Mouse (Mus musculus) mammary gland, adult 2 months (tissue): ENCODE measurements around the gene Sez6l2. TPM values are rescaled to one million over a fixed set of nuclear protein-coding genes. Genes with fewer than 3 reads are reported as not detected.

Experiments used
- polyA plus RNA-seq: library from polyadenylated mRNA; depleted of rRNA; stranded (reverse); fragments of >200 nt; gene quantifications from 2 replicates; pipeline ENCODE4 v1.2.3, GENCODE M21; 2012; ENCODE audit warnings: low replicate concordance; rRNA removed

Gene Sez6l2
- 3.1 and 3.5 TPM in 2 replicates for polyA plus RNA-seq

GRCm38 (mm10) chr7:126949793-126950646, at the start of gene Sez6l2:
Gene Sez6l2, plus strand, starts transcription at chr7:126950563.

GRCm38 (mm10) chr7:126922624-126923060, 27.7 kb upstream of the Sez6l2 start, which contains the start of gene Tmem219:
Gene Tmem219, minus strand, starts transcription at chr7:126922917.

DNA sequence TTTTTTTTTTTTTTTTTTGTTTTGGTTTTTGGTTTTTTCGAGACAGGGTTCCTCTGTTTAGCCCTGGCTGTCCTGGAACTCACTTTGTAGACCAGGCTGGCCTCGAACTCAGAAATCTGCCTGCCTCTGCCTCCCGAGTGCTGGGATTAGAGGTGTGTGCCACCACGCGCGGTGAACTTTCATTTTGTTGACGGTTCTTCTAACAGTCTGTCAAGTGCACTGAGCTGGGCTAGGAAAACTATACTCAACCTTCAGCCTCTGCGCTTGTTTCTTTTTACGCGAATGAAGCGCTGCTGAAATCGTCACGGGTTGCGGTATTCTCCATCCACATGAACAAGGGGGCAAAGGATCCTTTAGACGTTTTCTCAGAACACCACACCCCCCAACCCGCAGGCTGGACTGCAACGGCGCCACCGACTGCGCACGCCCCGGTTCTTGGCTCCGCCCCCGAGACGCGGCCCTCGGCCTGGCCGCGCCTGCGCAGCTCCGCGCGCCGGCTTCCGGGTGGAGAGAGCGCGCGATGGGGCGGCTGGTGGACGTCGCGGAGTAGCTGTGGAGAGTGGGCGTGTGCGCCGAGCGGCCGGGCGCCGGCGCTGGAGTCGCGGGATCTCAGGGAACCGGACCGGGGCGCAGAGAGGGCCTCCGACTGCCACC, 21.9 kb upstream of the Sez6l2 start, which contains the start of gene Kctd13:
TSS of gene Kctd13 (plus strand) at position 496 of the 654 bp plus-strand sequence.

GRCm38 (mm10) chr7:126949403-126949792, 965 bp upstream of the Sez6l2 start, which contains the start of gene Asphd1:
Gene Asphd1, minus strand, starts transcription at chr7:126949582.

DNA sequence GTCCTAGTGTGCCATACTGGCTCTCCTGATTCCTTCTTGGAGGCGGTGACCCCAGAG, 25.4 kb downstream of the Sez6l2 start, which contains the start of gene Cdipt:
TSS of gene Cdipt (plus strand) at position 22 of the 57 bp plus-strand sequence.

GRCm38 (mm10) chr7:126975950-126976866, 25.8 kb downstream of the Sez6l2 start, which contains the start of gene Cdiptos:
Gene Cdiptos, minus strand, starts transcription at chr7:126976098.

GRCm38 (mm10) chr7:127014320-127014719, 64.0 kb downstream of the Sez6l2 start, which contains the start of gene Mvp:
Gene Mvp, minus strand, starts transcription at chr7:127014621.

DNA sequence TGATC, 65.9 kb downstream of the Sez6l2 start, which contains the start of gene Pagr1b:
TSS of gene Pagr1b (minus strand) at position 4 of the 5 bp plus-strand sequence.

DNA sequence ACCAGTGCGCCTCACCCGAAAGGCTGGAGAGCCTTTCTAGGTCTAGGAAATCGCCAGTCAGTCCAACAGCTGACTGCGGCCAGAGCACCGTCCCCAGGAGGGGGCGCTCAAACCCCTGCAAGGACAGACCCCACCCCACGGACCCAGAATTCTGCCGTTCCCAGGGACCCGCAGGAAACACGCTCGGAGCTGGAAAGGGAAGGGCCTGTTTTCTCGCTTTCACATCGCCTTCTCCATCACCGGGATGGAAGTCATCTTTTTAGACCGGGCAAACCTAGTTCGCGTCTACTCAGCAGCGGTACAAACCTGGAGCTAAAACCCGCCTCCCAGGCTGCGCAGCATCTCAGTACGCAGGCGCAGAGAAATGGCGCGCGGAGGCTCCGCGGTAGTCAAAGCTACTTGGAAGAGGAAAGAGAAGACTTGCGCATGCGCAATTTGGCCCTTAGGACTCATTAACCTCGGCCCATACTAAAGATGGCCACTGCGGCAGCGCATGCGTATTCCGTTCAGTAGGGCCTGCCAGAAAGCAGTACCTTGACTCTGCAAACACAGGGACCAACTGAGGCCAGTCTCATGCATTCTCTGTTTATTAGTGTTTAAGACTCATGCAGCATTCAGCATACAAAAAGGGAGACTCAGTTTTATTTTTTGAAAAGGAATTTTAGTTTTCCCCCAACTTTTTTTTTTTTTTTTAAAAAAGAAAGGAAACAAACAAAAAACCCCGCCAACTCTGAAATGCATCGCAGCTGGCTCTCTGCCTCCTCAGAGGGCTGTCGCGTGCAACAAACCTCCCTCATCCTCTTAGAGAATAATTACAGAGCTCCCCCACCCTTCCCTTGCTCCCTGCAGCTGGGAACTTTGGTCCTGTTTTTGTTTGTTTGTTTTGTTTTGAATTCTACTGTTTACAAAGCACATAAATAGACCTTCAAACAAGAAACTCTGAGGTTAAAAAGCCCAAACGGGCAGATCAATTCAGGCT, 66.9 kb downstream of the Sez6l2 start, which contains the start of gene Pagr1a:
TSS of gene Pagr1a (minus strand) at position 382 of the 979 bp plus-strand sequence.

Other genes starting within 250 kb of the Sez6l2 start
- 442 and 1,092 TPM in 2 replicates for gene Coro1a, start 242.8 kb upstream of the Sez6l2 start, polyA plus RNA-seq
- gene Mapk3, start 191.0 kb upstream of the Sez6l2 start, polyA plus RNA-seq, result 204 and 252 TPM in 2 replicates
- 40.1 and 57.3 TPM in 2 replicates for gene Gdpd3, start 184.2 kb upstream of the Sez6l2 start, polyA plus RNA-seq
- gene Ypel3, start 173.6 kb upstream of the Sez6l2 start, polyA plus RNA-seq, result 391 and 922 TPM in 2 replicates
- 11.6 and 16.3 TPM in 2 replicates for gene Tbx6, start 169.1 kb upstream of the Sez6l2 start, polyA plus RNA-seq
- gene Ppp4c, start 158.1 kb upstream of the Sez6l2 start, polyA plus RNA-seq, result 180 and 199 TPM in 2 replicates
- gene Fam57b, start 152.9 kb upstream of the Sez6l2 start, polyA plus RNA-seq, result 44.5 and 50.4 TPM in 2 replicates
- gene 4930451I11Rik, start 118.9 kb upstream of the Sez6l2 start, polyA plus RNA-seq, result not detected in 2 replicates
- 0.04 TPM in 1 of 2 replicates, not detected in the other for gene Doc2a, start 103.1 kb upstream of the Sez6l2 start, polyA plus RNA-seq
- 2.8 and 3.3 TPM in 2 replicates for gene Hirip3, start 88.6 kb upstream of the Sez6l2 start, polyA plus RNA-seq
- gene Ino80e, start 88.2 kb upstream of the Sez6l2 start, polyA plus RNA-seq, result 67.6 and 89.1 TPM in 2 replicates
- 75.5 and 171 TPM in 2 replicates for gene Taok2, start 65.9 kb upstream of the Sez6l2 start, polyA plus RNA-seq
- 96.1 and 130 TPM in 2 replicates for gene Tmem219, start 27.6 kb upstream of the Sez6l2 start, polyA plus RNA-seq
- gene Kctd13, start 21.7 kb upstream of the Sez6l2 start, polyA plus RNA-seq, result 24.1 and 31.6 TPM in 2 replicates
- gene Asphd1, start 981 bp upstream of the Sez6l2 start, polyA plus RNA-seq, result 0.20 and 0.35 TPM in 2 replicates
- gene Cdipt, start 25.4 kb downstream of the Sez6l2 start, polyA plus RNA-seq, result 251 and 278 TPM in 2 replicates
- 0.82 and 3.2 TPM in 2 replicates for gene Cdiptos, start 25.5 kb downstream of the Sez6l2 start, polyA plus RNA-seq
- 90.2 and 123 TPM in 2 replicates for gene Mvp, start 64.1 kb downstream of the Sez6l2 start, polyA plus RNA-seq
- 2.4 and 3.3 TPM in 2 replicates for gene Pagr1b, start 65.9 kb downstream of the Sez6l2 start, polyA plus RNA-seq
- 0.93 and 1.2 TPM in 2 replicates for gene Pagr1a, start 66.8 kb downstream of the Sez6l2 start, polyA plus RNA-seq
- gene Gm42742, start 70.5 kb downstream of the Sez6l2 start, polyA plus RNA-seq, result 26.4 and 46.4 TPM in 2 replicates
- 22.2 and 31.3 TPM in 2 replicates for gene Prrt2, start 70.6 kb downstream of the Sez6l2 start, polyA plus RNA-seq
- gene Maz, start 76.5 kb downstream of the Sez6l2 start, polyA plus RNA-seq, result 126 and 431 TPM in 2 replicates
- gene Kif22, start 91.9 kb downstream of the Sez6l2 start, polyA plus RNA-seq, result 1.8 and 2.1 TPM in 2 replicates
- gene Zg16, start 136.8 kb downstream of the Sez6l2 start, polyA plus RNA-seq, result 0.34 TPM in 1 of 2 replicates, not detected in the other
- gene AI467606, start 140.8 kb downstream of the Sez6l2 start, polyA plus RNA-seq, result 52.3 and 188 TPM in 2 replicates
- 7.9 and 9.5 TPM in 2 replicates for gene Qprt, start 171.7 kb downstream of the Sez6l2 start, polyA plus RNA-seq
- gene Spn, start 187.3 kb downstream of the Sez6l2 start, polyA plus RNA-seq, result 27.8 and 37.7 TPM in 2 replicates
- 20.9 and 26.3 TPM in 2 replicates for gene Cd2bp2, start 245.5 kb downstream of the Sez6l2 start, polyA plus RNA-seq